Mouse (Mus musculus) heart, adult 9 months (tissue): ENCODE data around the gene Foxl2.

Source experiments
- DNase-seq, 2 experiments: peaks; one replicate each; pipeline ENCODE4 v3.0.0; 2022; ENCODE audit warnings: low spot score in 2 of 2

Foxl2 gene

GRCm38 (mm10) chr9:98961591-98962477 is 6.7 kb downstream of the Foxl2 start:
- DNase-seq, result no peak

GRCm38 (mm10) chr9:98962478-98963142 is 7.5 kb downstream of the Foxl2 start:
- DNase-seq, result no peak

GRCm38 (mm10) chr9:98963661-98964060 is 8.6 kb downstream of the Foxl2 start:
- DNase-seq, result no peak

GRCm38 (mm10) chr9:98965084-98965483 is 10.0 kb downstream of the Foxl2 start:
- no peak for DNase-seq

- DNase-seq, result no peak
Observed at GRCm38 (mm10) chr9:98973101-98973521, 18.0 kb downstream of the Foxl2 start.

GRCm38 (mm10) chr9:98973561-98973960 is 18.5 kb downstream of the Foxl2 start:
- no peak for DNase-seq

- no peak for DNase-seq
Observed at GRCm38 (mm10) chr9:98974898-98975297, 19.8 kb downstream of the Foxl2 start.

GRCm38 (mm10) chr9:98976081-98976480 is 21.0 kb downstream of the Foxl2 start:
- no peak for DNase-seq

- no peak for DNase-seq
Observed at GRCm38 (mm10) chr9:98976520-98976919, 21.4 kb downstream of the Foxl2 start.

GRCm38 (mm10) chr9:98979431-98980416 is 24.6 kb downstream of the Foxl2 start:
- DNase-seq, result peak; percentile 56 to 83

GRCm38 (mm10) chr9:98985800-98986475 is 30.9 kb downstream of the Foxl2 start, which contains the start of gene Faim:
Faim (plus strand) TSS chr9:98986373.
- peak; percentile 98 to 99 for DNase-seq

- DNase-seq, result peak in 1 of 2 experiments; percentile 11
Observed at GRCm38 (mm10) chr9:98986476-98987096, 31.5 kb downstream of the Foxl2 start.

- no peak for DNase-seq
Observed at GRCm38 (mm10) chr9:98987131-98987530, 32.0 kb downstream of the Foxl2 start.

GRCm38 (mm10) chr9:98994103-98994502 is 39.0 kb downstream of the Foxl2 start:
- DNase-seq, result no peak

- DNase-seq, result no peak
Observed at GRCm38 (mm10) chr9:98999881-99000339, 44.8 kb downstream of the Foxl2 start.

- no peak for DNase-seq
Observed at GRCm38 (mm10) chr9:99001326-99001725, 46.2 kb downstream of the Foxl2 start.
